Mouse (Mus musculus) layer of hippocampus, adult 11-12 months (tissue): ENCODE results near the gene Cmas.
A peak's percentile ranks its signal among the peaks of the same experiment; 100 is the strongest.

Experiments used
- DNase-seq: peaks from one replicate; pipeline ENCODE4 v3.0.0; 2022; ENCODE audit warnings: low spot score

Cmas gene

GRCm38 (mm10) chr6:142752331-142753246 lies 3.9 kb upstream of the Cmas start:
- no peak for DNase-seq

DNA sequence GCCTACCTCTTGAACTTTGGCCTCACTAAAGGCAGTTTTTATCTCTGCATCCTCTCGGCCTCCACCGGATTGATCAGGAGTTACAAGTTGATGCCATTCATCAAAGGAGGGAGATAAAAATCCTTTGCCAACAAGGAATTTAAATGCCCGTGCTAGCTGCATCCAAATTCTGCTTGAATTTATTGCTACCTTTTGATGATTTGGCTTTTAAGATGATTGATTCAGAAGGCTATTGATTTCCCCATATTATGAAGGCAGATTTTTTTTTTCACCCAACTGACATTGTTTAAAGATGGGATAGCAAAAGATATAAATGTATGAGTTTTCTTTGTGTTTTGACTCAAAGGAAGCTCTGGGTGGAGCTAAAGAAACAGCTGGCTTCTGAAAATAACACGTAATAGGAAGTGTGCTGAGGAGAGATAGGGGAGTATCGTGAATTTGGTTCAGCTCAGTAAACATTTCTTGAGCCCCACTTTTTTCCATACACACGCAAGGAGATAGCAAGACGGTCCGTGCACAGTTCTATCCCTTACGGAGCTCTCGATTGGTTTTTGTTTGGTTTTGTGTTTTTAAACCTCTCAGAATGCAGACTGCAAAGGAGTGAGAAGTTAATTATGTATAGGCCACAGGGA lies 964 bp downstream of the Cmas start:
- DNase-seq, result no peak

GRCm38 (mm10) chr6:142757976-142758375 lies 1.5 kb downstream of the Cmas start:
- no peak for DNase-seq

- no peak for DNase-seq
These were observed 2.1 kb downstream of the Cmas start for GRCm38 (mm10) chr6:142758562-142758961.

DNA sequence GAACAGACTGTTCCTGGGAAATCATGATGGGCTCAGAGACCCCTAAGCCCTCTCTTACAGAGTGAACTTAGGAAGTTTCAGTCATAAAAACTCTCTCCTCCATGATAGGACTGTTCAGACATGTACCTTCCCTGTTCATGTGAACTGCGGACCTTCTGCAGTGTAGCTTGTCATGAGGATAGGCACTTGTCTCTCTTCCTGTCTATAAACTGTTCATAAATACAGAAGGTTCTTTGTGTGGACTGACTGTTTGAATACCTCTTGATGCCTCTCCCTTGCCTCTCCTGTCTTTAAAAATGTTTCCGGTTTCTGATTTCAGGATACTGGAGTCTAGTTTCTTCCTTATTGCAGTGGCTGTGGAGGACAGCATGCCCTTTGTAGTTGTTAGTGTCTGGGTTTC lies 3.1 kb downstream of the Cmas start:
- no peak for DNase-seq

- DNase-seq, result no peak
These were observed 8.4 kb downstream of the Cmas start for GRCm38 (mm10) chr6:142764933-142765332.

- DNase-seq, result no peak
These were observed 10.8 kb downstream of the Cmas start for GRCm38 (mm10) chr6:142767305-142767704.

- no peak for DNase-seq
These were observed 13.4 kb downstream of the Cmas start for GRCm38 (mm10) chr6:142769896-142770295.

GRCm38 (mm10) chr6:142771643-142772042 lies 15.2 kb downstream of the Cmas start:
- DNase-seq, result no peak

DNA sequence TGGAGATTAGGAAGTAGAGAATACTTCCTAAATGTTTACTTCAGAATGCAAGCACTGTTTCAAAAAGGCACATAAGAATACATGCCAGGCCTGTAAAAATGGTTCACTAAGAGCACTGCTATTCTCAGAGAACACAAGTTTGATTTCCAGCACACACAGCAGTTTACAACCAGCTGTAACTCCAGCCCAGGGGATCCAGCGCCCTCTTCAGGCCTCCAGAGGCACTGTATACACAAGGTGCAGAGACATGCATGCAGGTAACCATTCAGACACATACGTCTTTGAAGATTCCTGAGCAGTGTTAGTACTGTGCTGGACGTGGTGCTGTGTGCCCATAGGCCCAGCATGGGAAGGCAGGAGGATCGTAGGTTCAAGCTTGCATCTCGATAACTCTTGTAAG lies 17.1 kb downstream of the Cmas start:
- DNase-seq, result no peak

DNA sequence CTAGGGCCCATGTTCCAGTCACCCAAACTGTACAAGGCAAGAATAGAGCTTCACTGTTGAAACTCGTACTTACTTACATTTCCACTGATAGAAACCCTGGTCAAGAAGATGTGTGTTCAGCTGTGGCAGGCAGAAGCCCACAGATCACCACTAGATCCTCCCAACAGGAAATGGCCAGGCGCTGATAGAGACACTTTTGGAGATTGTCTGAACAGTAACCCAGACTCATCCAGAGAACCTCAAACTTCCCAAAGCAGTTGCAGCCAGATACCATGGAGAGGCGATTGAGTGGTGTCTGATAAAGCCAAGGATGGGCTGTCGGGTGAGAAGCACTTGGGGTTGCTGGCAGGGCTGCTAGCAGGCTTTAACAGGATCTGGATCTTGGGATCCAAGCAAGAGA lies 20.4 kb downstream of the Cmas start:
- DNase-seq, result no peak

DNA sequence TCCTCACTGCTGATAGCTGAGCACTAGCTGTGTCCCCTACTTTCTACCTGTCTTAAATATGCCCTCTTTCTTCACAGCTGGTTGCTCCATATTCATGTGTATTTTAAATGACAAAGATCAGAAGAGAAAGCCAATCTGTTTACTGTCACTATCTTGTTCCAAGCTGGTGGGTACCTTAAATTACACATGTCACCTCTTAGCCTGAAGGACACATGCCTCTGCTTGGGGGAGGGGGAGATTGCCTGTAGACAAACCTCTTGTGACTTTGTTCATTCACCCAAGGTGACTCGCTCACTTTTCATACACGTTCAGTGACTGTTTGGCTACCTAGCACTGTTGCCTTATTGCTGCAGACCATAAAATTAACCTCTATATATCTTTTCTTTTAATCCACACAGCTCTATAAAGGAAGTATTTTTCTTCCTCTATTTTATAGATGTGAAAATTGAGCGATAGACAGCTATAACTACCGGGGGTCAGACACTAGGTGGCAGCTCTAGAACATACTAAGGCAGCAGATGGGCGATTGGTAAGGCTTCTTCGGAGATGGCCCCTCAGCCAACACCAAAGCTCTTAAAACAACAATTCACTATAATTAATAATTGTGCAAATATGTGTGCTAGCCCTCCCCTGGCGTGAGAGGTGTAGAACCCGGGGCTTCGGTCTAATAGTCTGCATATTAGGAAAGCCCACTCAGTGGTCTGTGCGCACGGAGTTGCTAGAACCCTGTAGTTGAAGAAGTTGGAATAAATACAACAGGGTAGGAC lies 22.7 kb downstream of the Cmas start:
- peak; percentile 72 for DNase-seq

- DNase-seq, result no peak
These were observed 23.5 kb downstream of the Cmas start for GRCm38 (mm10) chr6:142779812-142780573.

- DNase-seq, result no peak
These were observed 24.1 kb downstream of the Cmas start for GRCm38 (mm10) chr6:142780574-142781033.

DNA sequence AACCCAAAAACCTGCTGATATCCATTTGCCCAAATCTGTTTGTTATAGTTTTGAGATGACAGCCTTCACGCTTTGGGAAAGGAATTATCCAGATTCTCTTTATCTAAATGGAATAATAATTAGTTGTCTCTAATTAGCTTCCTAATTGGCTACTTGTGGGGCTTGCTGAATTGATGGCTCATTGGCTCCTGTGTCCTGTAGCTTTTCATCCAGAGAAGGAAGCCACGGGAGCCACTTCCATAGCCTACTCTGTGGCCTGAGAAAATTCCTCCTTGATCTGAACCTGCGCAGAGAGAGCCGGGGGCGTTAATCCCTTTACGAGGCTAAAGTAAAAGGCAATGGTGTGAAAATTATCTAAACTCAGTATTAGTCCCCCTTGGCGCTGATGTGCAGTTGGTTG lies 24.8 kb downstream of the Cmas start:
- DNase-seq, result no peak

DNA sequence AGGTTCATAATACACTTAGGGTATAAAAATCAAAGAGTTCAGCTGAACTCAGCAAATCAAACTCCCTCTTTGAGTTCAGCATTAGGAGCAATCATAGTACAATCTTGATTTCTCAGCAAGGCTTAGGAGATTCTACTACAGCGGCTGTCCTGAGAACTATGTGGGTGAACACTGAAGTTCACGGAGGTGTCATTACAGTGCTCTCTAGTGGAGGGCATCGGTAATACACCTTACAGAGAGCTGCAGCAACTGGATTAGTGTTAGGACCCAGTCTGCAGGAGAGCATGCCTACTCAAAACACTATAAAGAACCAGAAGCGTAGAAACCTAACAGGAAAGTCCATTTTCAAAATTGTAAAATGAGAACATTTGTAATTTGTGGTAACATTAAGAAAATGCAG lies 28.9 kb downstream of the Cmas start:
- DNase-seq, result peak; percentile 54

DNA sequence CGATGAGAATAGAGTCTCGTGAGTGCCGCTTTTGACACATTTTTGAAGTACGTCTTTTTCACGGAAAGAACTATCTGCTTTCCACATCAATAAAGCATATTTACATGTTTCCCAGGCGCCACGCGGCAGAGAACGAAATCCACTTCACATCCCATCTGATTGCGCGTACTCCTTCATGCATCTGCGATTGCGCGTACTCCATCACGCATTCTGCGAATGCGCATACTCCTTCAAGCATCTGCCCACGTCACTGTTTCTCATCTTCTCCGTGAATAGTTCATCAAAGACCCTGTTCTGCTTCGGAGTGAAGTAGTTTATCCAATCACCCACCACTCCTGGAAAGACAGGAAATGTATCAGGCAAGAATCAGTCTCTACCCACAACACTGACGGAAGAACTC lies 29.6 kb downstream of the Cmas start:
- DNase-seq, result no peak

GRCm38 (mm10) chr6:142788042-142788987 lies 31.8 kb downstream of the Cmas start:
- DNase-seq, result no peak

GRCm38 (mm10) chr6:142789736-142790135 lies 33.2 kb downstream of the Cmas start:
- no peak for DNase-seq

DNA sequence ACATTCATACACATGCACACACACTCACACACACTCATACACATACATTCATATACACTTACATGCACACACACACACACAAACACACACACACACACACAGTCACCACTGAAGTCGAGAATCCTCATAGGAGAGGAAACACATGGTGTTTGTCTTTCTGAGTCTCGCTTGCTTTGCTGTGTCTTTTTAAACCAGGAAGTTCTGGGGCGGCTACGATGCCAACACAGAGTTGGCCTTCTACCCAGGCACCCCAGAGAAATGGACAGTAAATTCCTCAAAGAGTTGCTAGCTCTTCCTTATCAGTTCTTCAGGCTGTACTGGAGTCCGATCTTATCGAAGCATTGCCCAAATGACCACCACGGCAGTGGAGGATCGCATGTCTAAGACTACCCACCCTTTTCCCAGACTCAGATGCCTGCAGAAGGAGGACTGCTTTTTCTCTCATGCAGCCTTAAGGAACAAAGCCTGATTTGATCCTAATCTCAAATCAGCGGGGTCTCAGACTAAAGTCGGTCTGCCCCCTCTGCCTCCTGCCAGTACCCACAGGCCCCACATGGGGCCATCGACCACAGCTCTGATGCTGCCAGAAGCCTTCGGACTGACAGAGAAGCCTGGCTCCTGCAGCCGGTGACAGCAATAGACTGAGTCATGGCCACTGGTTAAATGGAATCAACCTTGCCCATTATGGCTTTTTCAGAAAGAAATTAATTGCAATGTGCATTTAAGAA lies 35.9 kb downstream of the Cmas start:
- DNase-seq, result no peak
